Mouse (Mus musculus) thymus, adult 2 months (tissue): ENCODE results near the gene Atp2b2.

ENCODE experiments used
- CTCF ChIP-seq: fragments of 200-500 bp; IDR thresholded peaks from 2 replicates; pipeline ENCODE4 v1.5.1; 2012; ENCODE audit warnings: mild to moderate bottlenecking, control low read depth, low read length, moderate library complexity, borderline replicate concordance; ENCODE audit not compliant: control insufficient read depth, poor library complexity, insufficient read depth; ENCODE audit errors: extremely low read depth
- POLR2A ChIP-seq: fragments of 200-500 bp; IDR thresholded peaks from 2 replicates; pipeline ENCODE4 v1.6.1; 2012; ENCODE audit warnings: mild to moderate bottlenecking, low read length, control low read depth, moderate library complexity; ENCODE audit not compliant: control insufficient read depth, poor library complexity, insufficient read depth; ENCODE audit errors: extremely low read depth

GRCm38 (mm10) chr6:113848655-113849054, 193.8 kb downstream of the Atp2b2 start:
- TF ChIP-seq CTCF (no peak), POLR2A (no peak)
